Mouse (Mus musculus): ENCODE measurements around the gene Tst. TPM values are rescaled to one million over a fixed set of nuclear protein-coding genes. Genes with fewer than 3 reads are reported as not detected.
A peak's percentile ranks its signal among the peaks of the same experiment; 100 is the strongest.

The Tst gene
- 18.2 and 18.9 TPM in 2 replicates for polyA plus RNA-seq (2014; fragmentation: Nextera tagmentation; extraction: Ambion mirVana)

- peak within 1 kb of the TSS; percentile 96 for H3K4me2 ChIP-seq (ENCODE audit: low read length)
- H3K4me1 ChIP-seq (ENCODE audit: control insufficient read depth in 2 of 2, insufficient read depth in 2 of 2, low read length in 2 of 2): peaks cover 37 to 58% of the 10 kb centered on the region in 2 experiments
- H3K4me3 ChIP-seq (ENCODE audit: control insufficient read depth in 1 of 2, insufficient read depth in 1 of 2, low read depth in 1 of 2, low read length in 2 of 2): peak within 1 kb of the TSS; percentile 77 to 90
- peak within 1 kb of the TSS; percentile 85 for H3K9ac ChIP-seq (ENCODE audit: low read length)
- H3K36me3 ChIP-seq (ENCODE audit: control insufficient read depth, insufficient read depth, low read length): no peaks in the 10 kb centered on the region
- 2% methylated on average over 34 of the region's 34 CpGs for WGBS
- H3K27me3 ChIP-seq (ENCODE audit: control insufficient read depth, insufficient read depth, low read length): peaks cover 32% of the 10 kb centered on the region
- no peaks in the 10 kb centered on the region for H3K9me3 ChIP-seq (ENCODE audit: control insufficient read depth, low read length)
- H3K27ac ChIP-seq (replicated peaks in 1 of 2; ENCODE audit: control insufficient read depth in 1 of 2, insufficient read depth in 1 of 2, low read depth in 2 of 2, low read length in 2 of 2): peak within 1 kb of the TSS; percentile 92 to 95
- peak; percentile 80 for ATAC-seq (ENCODE audit: insufficient number of reproducible peaks, insufficient read depth, low FRiP score, low read depth)
Measured at GRCm38 (mm10) chr15:78405517-78406211, at the start of gene Tst. Tst (minus strand) TSS chr15:78405907.

DNA sequence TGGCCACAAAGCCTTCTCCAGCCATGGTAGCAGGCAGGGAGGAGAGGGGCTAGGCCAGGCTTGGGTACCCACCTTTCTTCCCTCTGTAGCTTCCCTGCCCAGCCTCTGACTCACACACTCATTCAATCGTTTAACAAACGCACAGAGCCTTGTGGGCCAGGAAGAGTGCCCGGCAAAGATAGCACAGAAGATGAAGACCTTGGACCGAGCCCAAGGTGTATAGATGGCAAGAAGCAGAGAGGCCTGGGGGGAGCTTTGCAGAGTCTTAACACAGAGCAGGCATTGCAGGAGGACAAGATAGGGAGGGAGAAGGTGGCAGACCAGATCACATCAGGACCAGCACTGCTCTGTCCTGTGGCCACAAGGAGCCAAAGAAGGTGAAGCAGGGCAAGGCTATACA lies 49.5 kb upstream of the Tst start:
- no peaks in the 10 kb centered on the region for H3K9me3 ChIP-seq (ENCODE audit: control insufficient read depth, low read length)
- H3K4me1 ChIP-seq (ENCODE audit: control insufficient read depth in 2 of 2, insufficient read depth in 2 of 2, low read length in 2 of 2): peaks cover 0 to 3% of the 10 kb centered on the region in 2 experiments; a peak in 3 of 4 replicates
- WGBS: 45% methylated on average over 4 of the region's 4 CpGs
- ATAC-seq (ENCODE audit: insufficient number of reproducible peaks, insufficient read depth, low FRiP score, low read depth): no peak
- no peak overlapping the region for H3K27ac ChIP-seq (replicated peaks in 1 of 2; ENCODE audit: control insufficient read depth in 1 of 2, insufficient read depth in 1 of 2, low read depth in 2 of 2, low read length in 2 of 2)
- no peak overlapping the region for H3K4me2 ChIP-seq (ENCODE audit: low read length)
- H3K4me3 ChIP-seq (ENCODE audit: control insufficient read depth in 1 of 2, insufficient read depth in 1 of 2, low read depth in 1 of 2, low read length in 2 of 2): no peak overlapping the region
- no peak overlapping the region for H3K9ac ChIP-seq (ENCODE audit: low read length)
- H3K27me3 ChIP-seq (ENCODE audit: control insufficient read depth, insufficient read depth, low read length): no peaks in the 10 kb centered on the region
- H3K36me3 ChIP-seq (ENCODE audit: control insufficient read depth, insufficient read depth, low read length): no peaks in the 10 kb centered on the region

DNA sequence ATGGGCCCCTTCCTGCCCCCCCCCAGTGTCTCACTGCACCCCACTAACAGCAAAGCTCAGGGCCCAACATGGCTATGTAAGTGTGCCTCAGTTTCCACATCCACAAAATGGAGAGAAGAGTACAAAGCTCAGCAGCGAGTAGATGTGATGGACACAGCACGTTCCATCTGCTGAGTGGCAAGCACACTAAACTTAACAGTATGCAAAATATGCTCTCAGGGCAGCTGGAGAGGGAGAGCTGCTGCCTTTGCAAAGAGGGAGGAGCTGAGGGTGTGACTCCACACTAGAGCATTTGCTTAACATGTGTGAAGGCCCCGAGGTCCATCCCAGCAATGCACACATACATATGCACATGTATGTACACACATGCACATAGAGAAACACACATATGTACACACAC lies 47.2 kb upstream of the Tst start:
- Histone ChIP-seq H3K4me3 (ENCODE audit: control insufficient read depth in 1 of 2, insufficient read depth in 1 of 2, low read depth in 1 of 2, low read length in 2 of 2) (no peak overlapping the region), H3K9me3 (ENCODE audit: control insufficient read depth, low read length) (no peaks in the 10 kb centered on the region), H3K27me3 (ENCODE audit: control insufficient read depth, insufficient read depth, low read length) (no peaks in the 10 kb centered on the region), H3K9ac (ENCODE audit: low read length) (no peak overlapping the region), H3K4me2 (ENCODE audit: low read length) (no peak overlapping the region), H3K36me3 (ENCODE audit: control insufficient read depth, insufficient read depth, low read length) (no peaks in the 10 kb centered on the region), H3K27ac (replicated peaks in 1 of 2; ENCODE audit: control insufficient read depth in 1 of 2, insufficient read depth in 1 of 2, low read depth in 2 of 2, low read length in 2 of 2) (no peak overlapping the region), H3K4me1 (ENCODE audit: control insufficient read depth in 2 of 2, insufficient read depth in 2 of 2, low read length in 2 of 2) (peaks cover 12 to 22% of the 10 kb centered on the region in 2 experiments)
- ATAC-seq (ENCODE audit: insufficient number of reproducible peaks, insufficient read depth, low FRiP score, low read depth): no peak
- WGBS: 74% methylated on average over 3 of the region's 3 CpGs

DNA sequence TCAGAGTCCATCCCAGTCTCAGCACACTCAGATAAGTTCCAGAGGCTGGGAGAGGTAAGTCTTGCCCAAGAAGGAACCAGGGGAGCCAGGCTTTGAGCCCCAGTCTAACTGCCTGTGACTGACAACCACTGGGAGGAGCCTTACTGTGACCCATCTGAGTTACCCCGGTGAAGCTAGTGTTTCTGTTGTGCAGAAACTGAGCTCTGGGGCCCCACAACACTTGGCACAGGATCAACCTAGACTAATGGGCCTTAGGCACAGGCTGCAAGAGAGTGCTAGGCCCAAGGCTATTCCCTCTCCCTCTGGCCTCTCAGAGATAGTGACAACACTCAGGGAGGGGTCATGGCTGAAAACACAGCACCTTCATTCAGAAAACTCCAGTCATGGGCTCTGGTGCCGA lies 45.5 kb upstream of the Tst start:
- H3K4me1 ChIP-seq (ENCODE audit: control insufficient read depth in 2 of 2, insufficient read depth in 2 of 2, low read length in 2 of 2): peaks cover 12 to 22% of the 10 kb centered on the region in 2 experiments
- H3K4me2 ChIP-seq (ENCODE audit: low read length): no peak overlapping the region
- no peak for ATAC-seq (ENCODE audit: insufficient number of reproducible peaks, insufficient read depth, low FRiP score, low read depth)
- no peaks in the 10 kb centered on the region for H3K36me3 ChIP-seq (ENCODE audit: control insufficient read depth, insufficient read depth, low read length)
- no peaks in the 10 kb centered on the region for H3K9me3 ChIP-seq (ENCODE audit: control insufficient read depth, low read length)
- H3K27ac ChIP-seq (replicated peaks in 1 of 2; ENCODE audit: control insufficient read depth in 1 of 2, insufficient read depth in 1 of 2, low read depth in 2 of 2, low read length in 2 of 2): no peak overlapping the region
- H3K9ac ChIP-seq (ENCODE audit: low read length): no peak overlapping the region
- no peak overlapping the region for H3K4me3 ChIP-seq (ENCODE audit: control insufficient read depth in 1 of 2, insufficient read depth in 1 of 2, low read depth in 1 of 2, low read length in 2 of 2)
- 58% methylated on average over 2 of the region's 2 CpGs for WGBS
- no peaks in the 10 kb centered on the region for H3K27me3 ChIP-seq (ENCODE audit: control insufficient read depth, insufficient read depth, low read length)

DNA sequence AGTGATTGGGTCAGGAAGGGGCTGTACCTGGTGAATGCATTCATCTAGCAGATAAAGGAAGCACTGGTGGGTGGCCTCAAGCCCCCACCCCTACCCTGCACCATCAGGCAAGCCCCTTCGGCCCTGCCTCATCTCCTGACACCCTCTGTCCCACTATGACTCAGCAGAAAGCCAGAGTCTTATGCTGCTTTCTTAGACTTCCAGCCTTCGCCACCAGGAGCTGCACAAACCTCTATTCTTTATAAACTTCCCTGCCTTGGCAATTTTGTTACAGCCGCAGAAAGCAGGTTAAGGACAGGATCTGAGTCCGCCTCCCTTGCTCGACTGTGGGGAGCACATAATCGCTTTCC lies 44.7 kb upstream of the Tst start:
- ATAC-seq (ENCODE audit: insufficient number of reproducible peaks, insufficient read depth, low FRiP score, low read depth): no peak
- H3K27ac ChIP-seq (replicated peaks in 1 of 2; ENCODE audit: control insufficient read depth in 1 of 2, insufficient read depth in 1 of 2, low read depth in 2 of 2, low read length in 2 of 2): peak overlapping the region; percentile 34 to 86; a peak in 3 of 4 replicates
- no peak overlapping the region for H3K4me3 ChIP-seq (ENCODE audit: control insufficient read depth in 1 of 2, insufficient read depth in 1 of 2, low read depth in 1 of 2, low read length in 2 of 2)
- no peaks in the 10 kb centered on the region for H3K9me3 ChIP-seq (ENCODE audit: control insufficient read depth, low read length)
- H3K9ac ChIP-seq (ENCODE audit: low read length): no peak overlapping the region
- 91% methylated on average over 6 of the region's 6 CpGs for WGBS
- no peak overlapping the region for H3K4me2 ChIP-seq (ENCODE audit: low read length)
- no peaks in the 10 kb centered on the region for H3K27me3 ChIP-seq (ENCODE audit: control insufficient read depth, insufficient read depth, low read length)
- H3K4me1 ChIP-seq (ENCODE audit: control insufficient read depth in 2 of 2, insufficient read depth in 2 of 2, low read length in 2 of 2): peaks cover 12 to 22% of the 10 kb centered on the region in 2 experiments
- no peaks in the 10 kb centered on the region for H3K36me3 ChIP-seq (ENCODE audit: control insufficient read depth, insufficient read depth, low read length)

DNA sequence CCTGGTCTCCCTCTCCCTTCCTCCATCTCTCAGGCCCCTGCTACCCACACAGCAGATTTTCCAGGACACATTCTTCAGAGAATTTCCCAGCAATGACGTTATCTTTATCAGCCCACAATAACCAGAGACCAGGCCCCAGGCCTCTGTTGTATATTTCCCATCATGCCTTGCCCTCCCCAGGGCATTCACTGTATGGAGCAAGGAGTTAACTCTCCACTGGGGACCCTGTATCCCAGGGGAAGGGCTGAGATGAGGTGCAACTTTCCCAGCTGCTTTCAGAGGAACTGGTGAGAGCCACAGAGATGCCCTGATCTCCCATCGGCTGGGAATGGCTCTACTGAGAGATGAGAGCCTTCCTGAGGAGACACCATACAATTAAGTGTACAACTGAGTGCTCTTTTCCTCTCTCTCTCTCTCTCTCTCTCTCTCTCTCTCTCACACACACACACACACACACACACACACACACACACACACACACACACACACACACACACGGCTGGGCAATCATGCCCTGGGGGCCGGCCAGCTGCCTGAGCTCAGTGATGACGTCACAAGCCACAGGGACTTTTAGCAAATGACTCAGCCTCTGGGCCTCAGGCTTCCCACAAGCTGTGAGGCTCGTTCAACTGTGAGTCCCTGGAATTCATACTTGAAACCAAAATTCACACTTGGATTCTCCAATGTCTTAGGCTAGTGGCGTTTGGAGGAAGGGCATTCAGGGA lies 44.1 kb upstream of the Tst start:
- Histone ChIP-seq H3K4me3 (ENCODE audit: control insufficient read depth in 1 of 2, insufficient read depth in 1 of 2, low read depth in 1 of 2, low read length in 2 of 2) (no peak overlapping the region), H3K27ac (replicated peaks in 1 of 2; ENCODE audit: control insufficient read depth in 1 of 2, insufficient read depth in 1 of 2, low read depth in 2 of 2, low read length in 2 of 2) (peak overlapping the region; percentile 73 to 86), H3K36me3 (ENCODE audit: control insufficient read depth, insufficient read depth, low read length) (no peaks in the 10 kb centered on the region), H3K9ac (ENCODE audit: low read length) (0 out of 2 replicates have a peak overlapping the region, but pooled peaks have one; percentile 18), H3K4me1 (ENCODE audit: control insufficient read depth in 2 of 2, insufficient read depth in 2 of 2, low read length in 2 of 2) (peaks cover 12 to 22% of the 10 kb centered on the region in 2 experiments), H3K27me3 (ENCODE audit: control insufficient read depth, insufficient read depth, low read length) (no peaks in the 10 kb centered on the region), H3K9me3 (ENCODE audit: control insufficient read depth, low read length) (no peaks in the 10 kb centered on the region), H3K4me2 (ENCODE audit: low read length) (no peak overlapping the region)
- WGBS: 25% methylated on average over 7 of the region's 7 CpGs
- ATAC-seq (ENCODE audit: insufficient number of reproducible peaks, insufficient read depth, low FRiP score, low read depth): no peak; the same call in 1 of the 2 replicates

DNA sequence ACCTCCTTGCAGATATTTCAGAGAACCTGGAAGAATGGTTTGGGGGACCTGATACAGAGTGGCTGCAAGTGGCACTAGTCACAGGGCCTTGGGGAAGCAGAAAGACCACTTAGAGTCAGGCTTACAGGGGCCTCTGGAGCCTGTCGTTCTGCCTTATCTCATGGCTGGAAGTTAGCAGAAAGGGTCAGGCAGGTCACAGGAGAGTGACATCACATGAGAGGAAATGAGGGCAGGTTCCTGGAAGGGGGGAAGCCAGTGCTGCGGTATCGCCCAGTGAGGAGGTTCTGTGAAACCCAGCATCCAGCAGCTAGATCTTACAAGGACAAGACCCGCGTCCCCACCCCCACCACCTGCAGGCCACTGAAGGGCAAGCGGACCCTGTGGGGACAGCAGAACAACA lies 43.4 kb upstream of the Tst start:
- Histone ChIP-seq H3K4me3 (ENCODE audit: control insufficient read depth in 1 of 2, insufficient read depth in 1 of 2, low read depth in 1 of 2, low read length in 2 of 2) (no peak overlapping the region), H3K9me3 (ENCODE audit: control insufficient read depth, low read length) (no peaks in the 10 kb centered on the region), H3K27me3 (ENCODE audit: control insufficient read depth, insufficient read depth, low read length) (no peaks in the 10 kb centered on the region), H3K4me1 (ENCODE audit: control insufficient read depth in 2 of 2, insufficient read depth in 2 of 2, low read length in 2 of 2) (peaks cover 14 to 24% of the 10 kb centered on the region in 2 experiments), H3K4me2 (ENCODE audit: low read length) (no peak overlapping the region), H3K36me3 (ENCODE audit: control insufficient read depth, insufficient read depth, low read length) (no peaks in the 10 kb centered on the region), H3K9ac (ENCODE audit: low read length) (peak overlapping the region; percentile 18; the same call in 1 of the 2 replicates), H3K27ac (replicated peaks in 1 of 2; ENCODE audit: control insufficient read depth in 1 of 2, insufficient read depth in 1 of 2, low read depth in 2 of 2, low read length in 2 of 2) (peak overlapping the region; percentile 73 to 86)
- no peak for ATAC-seq (ENCODE audit: insufficient number of reproducible peaks, insufficient read depth, low FRiP score, low read depth)
- WGBS: 34% methylated on average over 6 of the region's 6 CpGs

Data from heart, embryonic 14.5 days (tissue).